Mouse (Mus musculus): Measurements from ENCODE around the gene Dck. TPM values are rescaled to one million over a fixed set of nuclear protein-coding genes. Genes with fewer than 3 reads are reported as not detected.

Gene Dck
- 35.9 and 38.6 TPM in 2 replicates for polyA plus RNA-seq (2015; fragmentation: Nextera tagmentation; extraction: Ambion mirVana)

- Histone ChIP-seq H3K27me3 (ENCODE audit: control insufficient read depth, insufficient read depth, low read length) (no peaks in the 10 kb centered on the region), H3K4me3 (replicated peaks; ENCODE audit: low read length) (peak within 1 kb of the TSS; percentile 89), H3K4me1 (ENCODE audit: control insufficient read depth, insufficient read depth, low read length) (peaks cover 20% of the 10 kb centered on the region; the same call in 1 of the 2 replicates), H3K9me3 (replicated peaks; ENCODE audit: control insufficient read depth, low read length) (no peaks in the 10 kb centered on the region), H3K27ac (ENCODE audit: low read length) (peak within 1 kb of the TSS; percentile 92), H3K9ac (ENCODE audit: low read length) (peak within 1 kb of the TSS; percentile 87), H3K36me3 (ENCODE audit: control insufficient read depth, insufficient read depth, low read length) (no peaks in the 10 kb centered on the region), H3K4me2 (ENCODE audit: low read depth, low read length) (peak within 1 kb of the TSS; percentile 79)
- 0% methylated on average over 47 of the region's 51 CpGs for WGBS
- ATAC-seq (ENCODE audit: insufficient read depth, low FRiP score) = peak; percentile 100
These were observed at the start of gene Dck for GRCm38 (mm10) chr5:88764987-88765481. Gene Dck, plus strand, starts transcription at chr5:88764996.

DNA sequence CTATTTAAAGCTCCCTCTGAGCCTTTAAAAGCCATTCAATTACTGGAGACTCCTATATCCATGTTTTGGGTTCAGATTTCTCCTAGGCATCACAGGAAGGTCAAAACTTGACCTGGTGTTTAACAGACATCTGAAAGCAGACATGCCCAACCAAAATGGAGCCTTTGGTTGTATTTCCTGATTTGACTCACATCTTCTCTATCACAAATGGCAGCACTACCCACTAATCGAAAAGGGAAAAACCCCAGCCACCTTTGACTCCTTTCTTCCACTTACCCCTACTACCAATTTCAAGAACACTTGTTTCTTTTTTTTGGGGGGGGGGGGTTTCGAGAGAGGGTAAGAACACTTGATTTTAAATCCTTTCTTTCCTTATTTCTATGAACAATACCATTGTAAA, 47.8 kb upstream of the Dck start:
- no peak for ATAC-seq (ENCODE audit: insufficient read depth, low FRiP score)
- WGBS = 88% methylated on average over 2 of the region's 2 CpGs
- H3K9me3 ChIP-seq (replicated peaks; ENCODE audit: control insufficient read depth, low read length) = no peaks in the 10 kb centered on the region
- no peak overlapping the region for H3K9ac ChIP-seq (ENCODE audit: low read length)
- no peak overlapping the region for H3K27ac ChIP-seq (ENCODE audit: low read length)
- H3K4me3 ChIP-seq (replicated peaks; ENCODE audit: low read length) = no peak overlapping the region
- no peak overlapping the region for H3K4me2 ChIP-seq (ENCODE audit: low read depth, low read length)
- H3K4me1 ChIP-seq (ENCODE audit: control insufficient read depth, insufficient read depth, low read length) = peaks cover 6% of the 10 kb centered on the region
- no peaks in the 10 kb centered on the region for H3K27me3 ChIP-seq (ENCODE audit: control insufficient read depth, insufficient read depth, low read length)
- H3K36me3 ChIP-seq (ENCODE audit: control insufficient read depth, insufficient read depth, low read length) = no peaks in the 10 kb centered on the region

DNA sequence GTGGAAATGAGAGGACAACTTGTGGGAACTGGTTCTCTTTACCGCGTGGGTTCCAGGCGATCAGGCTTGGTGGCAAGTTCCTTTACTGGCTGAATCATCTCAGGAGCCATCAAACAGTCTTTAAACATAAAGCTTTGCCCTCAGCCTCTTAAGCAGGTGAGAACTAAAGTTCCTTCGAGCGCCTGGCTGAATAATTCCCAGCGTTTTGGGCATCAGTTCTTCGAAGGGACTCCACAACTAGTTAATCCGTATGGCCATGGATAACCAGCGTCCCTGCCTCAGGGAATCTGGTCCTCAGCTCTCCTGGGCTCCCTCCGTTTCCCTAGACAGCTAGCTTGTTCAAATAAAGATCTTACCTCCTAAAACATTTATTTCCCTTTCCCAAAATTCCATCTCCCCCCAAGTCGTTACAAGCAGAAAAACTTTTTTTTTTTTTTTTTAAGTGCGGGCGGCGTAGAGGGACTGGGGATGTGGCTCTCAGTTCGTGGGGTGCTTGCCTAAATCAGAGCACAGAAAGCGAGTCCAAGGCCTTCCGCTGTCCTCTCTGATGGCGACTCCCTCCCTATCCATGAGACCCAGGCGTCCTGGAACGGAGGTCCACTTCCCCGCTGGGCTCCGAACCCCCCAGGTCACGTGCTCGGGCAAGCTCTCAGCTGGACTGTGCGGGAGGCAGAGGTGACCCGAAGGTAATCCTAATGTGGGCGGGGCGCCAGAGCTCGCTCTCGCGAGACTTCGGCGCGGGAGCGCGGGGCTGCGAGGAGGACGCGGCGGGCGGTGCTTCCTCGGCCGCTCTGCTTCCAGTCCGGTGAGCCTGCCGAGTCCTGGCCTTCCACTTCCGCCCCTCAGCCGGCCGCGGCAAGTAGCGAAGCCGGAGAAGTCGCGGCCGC, 44.4 kb upstream of the Dck start, which contains the start of gene Mob1b:
Mob1b (plus strand) TSS at position 740 of the 887 bp plus-strand sequence.
- Histone ChIP-seq H3K27me3 (ENCODE audit: control insufficient read depth, insufficient read depth, low read length) (no peaks in the 10 kb centered on the region), H3K27ac (ENCODE audit: low read length) (peak within 1 kb of the TSS; percentile 93), H3K36me3 (ENCODE audit: control insufficient read depth, insufficient read depth, low read length) (no peaks in the 10 kb centered on the region), H3K9ac (ENCODE audit: low read length) (peak within 1 kb of the TSS; percentile 95), H3K4me3 (replicated peaks; ENCODE audit: low read length) (peak within 1 kb of the TSS; percentile 95), H3K4me2 (ENCODE audit: low read depth, low read length) (peak within 1 kb of the TSS; percentile 95), H3K4me1 (ENCODE audit: control insufficient read depth, insufficient read depth, low read length) (peaks cover 17% of the 10 kb centered on the region), H3K9me3 (replicated peaks; ENCODE audit: control insufficient read depth, low read length) (no peaks in the 10 kb centered on the region)
- ATAC-seq (ENCODE audit: insufficient read depth, low FRiP score) = peak; percentile 99
- WGBS = under 1% methylated on average over 54 of the region's 54 CpGs

GRCm38 (mm10) chr5:88721003-88721475, 43.8 kb upstream of the Dck start:
- under 1% methylated on average over 38 of the region's 38 CpGs for WGBS

DNA sequence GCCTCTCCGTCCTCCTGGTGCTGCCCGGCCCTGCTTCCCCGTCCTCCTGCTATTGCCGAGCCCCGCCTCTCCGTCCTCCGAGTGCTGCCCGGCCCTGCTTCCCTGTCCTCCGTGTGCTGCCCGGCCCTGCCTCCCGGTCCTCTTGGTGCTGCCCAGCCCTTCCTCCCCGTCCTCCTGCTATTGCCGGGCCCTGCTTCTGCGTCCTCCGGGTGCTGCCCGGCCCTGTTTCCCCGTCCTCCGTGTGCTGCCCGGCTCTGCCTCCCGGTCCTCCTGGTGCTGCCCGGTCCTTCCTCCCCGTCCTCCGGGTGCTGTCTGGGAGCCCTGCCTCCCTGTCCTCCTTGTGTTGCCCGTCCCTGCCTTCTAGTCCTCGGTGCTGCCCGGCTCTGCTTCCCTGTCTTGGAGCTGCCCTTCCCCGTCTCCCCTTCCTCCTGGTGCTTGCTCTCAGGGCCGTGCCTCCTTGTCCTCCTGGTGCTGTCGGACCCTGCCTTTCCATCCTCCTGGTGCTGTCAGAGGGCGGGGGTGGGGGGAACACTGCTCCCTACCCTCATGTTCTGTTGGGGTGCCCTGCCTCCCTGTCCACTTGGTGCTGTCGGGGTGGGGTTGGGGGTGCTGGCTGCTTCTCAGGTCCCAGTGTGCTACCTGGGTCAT, 43.1 kb upstream of the Dck start:
- Histone ChIP-seq H3K4me2 (ENCODE audit: low read depth, low read length) (peak overlapping the region; percentile 95), H3K27me3 (ENCODE audit: control insufficient read depth, insufficient read depth, low read length) (no peaks in the 10 kb centered on the region), H3K27ac (ENCODE audit: low read length) (peak overlapping the region; percentile 93; the same call in 1 of the 2 replicates), H3K9me3 (replicated peaks; ENCODE audit: control insufficient read depth, low read length) (no peaks in the 10 kb centered on the region), H3K36me3 (ENCODE audit: control insufficient read depth, insufficient read depth, low read length) (no peaks in the 10 kb centered on the region), H3K4me3 (replicated peaks; ENCODE audit: low read length) (peak overlapping the region; percentile 95), H3K4me1 (ENCODE audit: control insufficient read depth, insufficient read depth, low read length) (peaks cover 17% of the 10 kb centered on the region), H3K9ac (ENCODE audit: low read length) (peak overlapping the region; percentile 95)
- WGBS = 1% methylated on average over 31 of the region's 31 CpGs
- ATAC-seq (ENCODE audit: insufficient read depth, low FRiP score) = peak; percentile 53; the same call in 1 of the 2 replicates

More at GRCm38 (mm10) chr5:88721003-88721475, 43.8 kb upstream of the Dck start:
- Histone ChIP-seq H3K27ac (ENCODE audit: low read length) (peak overlapping the region; percentile 93), H3K27me3 (ENCODE audit: control insufficient read depth, insufficient read depth, low read length) (no peaks in the 10 kb centered on the region), H3K9me3 (replicated peaks; ENCODE audit: control insufficient read depth, low read length) (no peaks in the 10 kb centered on the region), H3K4me1 (ENCODE audit: control insufficient read depth, insufficient read depth, low read length) (peaks cover 17% of the 10 kb centered on the region), H3K36me3 (ENCODE audit: control insufficient read depth, insufficient read depth, low read length) (no peaks in the 10 kb centered on the region), H3K9ac (ENCODE audit: low read length) (peak overlapping the region; percentile 95), H3K4me2 (ENCODE audit: low read depth, low read length) (peak overlapping the region; percentile 95), H3K4me3 (replicated peaks; ENCODE audit: low read length) (peak overlapping the region; percentile 95)
- ATAC-seq (ENCODE audit: insufficient read depth, low FRiP score) = peak; percentile 56

DNA sequence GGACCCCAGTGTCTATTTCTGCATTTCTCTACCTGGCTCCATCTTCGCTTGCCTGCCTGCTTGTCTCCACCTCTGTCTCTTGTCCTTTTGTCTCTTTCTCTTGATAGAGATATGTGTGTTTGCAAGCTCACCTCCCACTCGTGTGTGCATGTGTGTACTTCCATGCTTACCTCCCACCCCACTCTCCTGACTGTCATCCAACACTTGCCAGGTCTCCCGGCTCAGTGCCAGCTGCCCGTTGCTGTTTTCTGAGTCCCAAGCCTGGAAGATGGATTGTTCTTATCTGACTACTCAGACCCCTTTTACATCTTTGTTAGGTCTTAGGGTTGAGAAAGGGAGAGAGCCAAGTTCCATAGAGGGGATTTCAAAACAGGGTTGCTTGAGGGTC, 42.6 kb upstream of the Dck start:
- H3K27me3 ChIP-seq (ENCODE audit: control insufficient read depth, insufficient read depth, low read length) = no peaks in the 10 kb centered on the region
- no peaks in the 10 kb centered on the region for H3K36me3 ChIP-seq (ENCODE audit: control insufficient read depth, insufficient read depth, low read length)
- peak overlapping the region; percentile 95 for H3K4me3 ChIP-seq (replicated peaks; ENCODE audit: low read length)
- no peak overlapping the region for H3K27ac ChIP-seq (ENCODE audit: low read length)
- peaks cover 17% of the 10 kb centered on the region for H3K4me1 ChIP-seq (ENCODE audit: control insufficient read depth, insufficient read depth, low read length)
- no peak for ATAC-seq (ENCODE audit: insufficient read depth, low FRiP score)
- WGBS = 12% methylated on average over 4 of the region's 4 CpGs
- H3K9me3 ChIP-seq (replicated peaks; ENCODE audit: control insufficient read depth, low read length) = no peaks in the 10 kb centered on the region
- H3K4me2 ChIP-seq (ENCODE audit: low read depth, low read length) = peak overlapping the region; percentile 95
- H3K9ac ChIP-seq (ENCODE audit: low read length) = peak overlapping the region; percentile 95

GRCm38 (mm10) chr5:88724030-88724429, 40.8 kb upstream of the Dck start:
- WGBS = 67% methylated on average over 3 of the region's 3 CpGs
- H3K36me3 ChIP-seq (ENCODE audit: control insufficient read depth, insufficient read depth, low read length) = no peaks in the 10 kb centered on the region
- no peak overlapping the region for H3K27ac ChIP-seq (ENCODE audit: low read length)
- no peak overlapping the region for H3K4me2 ChIP-seq (ENCODE audit: low read depth, low read length)
- H3K9ac ChIP-seq (ENCODE audit: low read length) = no peak overlapping the region
- H3K27me3 ChIP-seq (ENCODE audit: control insufficient read depth, insufficient read depth, low read length) = no peaks in the 10 kb centered on the region
- no peak overlapping the region for H3K4me3 ChIP-seq (replicated peaks; ENCODE audit: low read length)
- ATAC-seq (ENCODE audit: insufficient read depth, low FRiP score) = no peak
- no peaks in the 10 kb centered on the region for H3K9me3 ChIP-seq (replicated peaks; ENCODE audit: control insufficient read depth, low read length)
- H3K4me1 ChIP-seq (ENCODE audit: control insufficient read depth, insufficient read depth, low read length) = peaks cover 17% of the 10 kb centered on the region

GRCm38 (mm10) chr5:88727593-88728144, 37.1 kb upstream of the Dck start:
- Histone ChIP-seq H3K27me3 (ENCODE audit: control insufficient read depth, insufficient read depth, low read length) (no peaks in the 10 kb centered on the region), H3K4me2 (ENCODE audit: low read depth, low read length) (no peak overlapping the region), H3K36me3 (ENCODE audit: control insufficient read depth, insufficient read depth, low read length) (no peaks in the 10 kb centered on the region), H3K4me3 (replicated peaks; ENCODE audit: low read length) (no peak overlapping the region), H3K4me1 (ENCODE audit: control insufficient read depth, insufficient read depth, low read length) (peaks cover 7% of the 10 kb centered on the region; the same call in 1 of the 2 replicates), H3K27ac (ENCODE audit: low read length) (no peak overlapping the region), H3K9me3 (replicated peaks; ENCODE audit: control insufficient read depth, low read length) (no peaks in the 10 kb centered on the region), H3K9ac (ENCODE audit: low read length) (no peak overlapping the region)
- ATAC-seq (ENCODE audit: insufficient read depth, low FRiP score) = no peak
- 80% methylated on average over 3 of the region's 3 CpGs for WGBS

All from stomach, embryonic 16.5 days (tissue).